Mouse (Mus musculus): ENCODE data around the gene Ngf. TPM values are rescaled to one million over a fixed set of nuclear protein-coding genes. Genes with fewer than 3 reads are reported as not detected.

Ngf gene
- polyA plus RNA-seq, 1 experiment from 2014 or later = 2.8 TPM

DNA sequence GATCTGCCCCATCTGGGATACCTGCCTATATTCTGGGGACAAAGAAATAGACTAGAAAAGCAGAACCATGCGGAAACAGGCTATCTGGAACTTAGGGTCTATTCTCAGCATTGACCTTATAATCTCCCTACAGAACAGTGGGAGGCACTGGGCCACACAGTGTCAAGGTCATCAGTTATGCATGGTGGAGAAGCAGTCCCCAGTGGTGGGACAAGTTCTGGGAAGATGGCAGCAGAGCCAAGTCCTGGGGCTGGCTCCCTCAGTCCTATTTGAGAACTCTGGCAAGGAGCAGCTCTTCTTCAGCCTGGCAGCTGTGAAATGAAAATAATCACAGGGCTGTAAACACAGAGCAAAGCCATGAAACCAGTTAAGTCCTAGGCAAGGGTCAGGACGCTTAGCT, 54.0 kb downstream of the Ngf start:
- WGBS = 87% methylated on average over 2 of the region's 2 CpGs

DNA sequence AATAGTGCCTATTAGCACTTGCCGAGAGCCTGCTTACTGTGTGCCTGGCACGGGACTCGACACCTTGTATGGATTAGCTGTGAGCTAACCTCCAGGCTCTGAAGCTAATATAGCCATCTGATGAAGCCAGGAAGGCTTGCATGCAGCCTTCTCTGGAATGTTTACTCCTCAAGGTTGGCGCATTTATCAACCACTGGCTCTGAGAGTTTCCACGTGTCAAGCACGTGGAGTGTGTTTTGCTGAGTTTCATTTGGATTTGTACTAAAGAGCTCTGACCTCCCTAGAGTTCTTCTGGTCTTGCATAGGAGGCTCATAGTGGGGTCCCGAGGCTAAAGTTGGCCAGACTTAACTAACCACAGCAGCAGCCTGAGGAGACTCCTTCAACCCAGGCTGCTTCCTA, 55.2 kb downstream of the Ngf start:
- Histone ChIP-seq H3K9ac (ENCODE audit: low read length) (no peak overlapping the region), H3K27me3 (ENCODE audit: control insufficient read depth, insufficient read depth, low read length) (no peaks in the 10 kb centered on the region), H3K4me1 (ENCODE audit: control insufficient read depth, insufficient read depth, low read length) (peaks cover 18% of the 10 kb centered on the region), H3K4me3 (ENCODE audit: low read length) (no peak overlapping the region), H3K4me2 (ENCODE audit: low read depth, low read length) (no peak overlapping the region), H3K36me3 (ENCODE audit: control insufficient read depth, insufficient read depth) (no peaks in the 10 kb centered on the region), H3K27ac (ENCODE audit: low read length) (no peak overlapping the region), H3K9me3 (replicated peaks; ENCODE audit: control insufficient read depth, low read length) (no peaks in the 10 kb centered on the region)
- ATAC-seq (replicated peaks; ENCODE audit: extremely low read depth, insufficient read depth, low FRiP score) = no peak
- 57% methylated on average over 7 of the region's 7 CpGs for WGBS

More for the DNA sequence above, 54.0 kb downstream of the Ngf start:
- Histone ChIP-seq H3K9me3 (replicated peaks; ENCODE audit: control insufficient read depth, low read length) (no peaks in the 10 kb centered on the region), H3K4me1 (ENCODE audit: control insufficient read depth, insufficient read depth, low read length) (peaks cover 18% of the 10 kb centered on the region), H3K27ac (ENCODE audit: low read length) (no peak overlapping the region), H3K27me3 (ENCODE audit: control insufficient read depth, insufficient read depth, low read length) (no peaks in the 10 kb centered on the region), H3K4me3 (ENCODE audit: low read length) (no peak overlapping the region), H3K36me3 (ENCODE audit: control insufficient read depth, insufficient read depth) (no peaks in the 10 kb centered on the region), H3K9ac (ENCODE audit: low read length) (no peak overlapping the region), H3K4me2 (ENCODE audit: low read depth, low read length) (no peak overlapping the region)
- ATAC-seq (replicated peaks; ENCODE audit: extremely low read depth, insufficient read depth, low FRiP score) = no peak

DNA sequence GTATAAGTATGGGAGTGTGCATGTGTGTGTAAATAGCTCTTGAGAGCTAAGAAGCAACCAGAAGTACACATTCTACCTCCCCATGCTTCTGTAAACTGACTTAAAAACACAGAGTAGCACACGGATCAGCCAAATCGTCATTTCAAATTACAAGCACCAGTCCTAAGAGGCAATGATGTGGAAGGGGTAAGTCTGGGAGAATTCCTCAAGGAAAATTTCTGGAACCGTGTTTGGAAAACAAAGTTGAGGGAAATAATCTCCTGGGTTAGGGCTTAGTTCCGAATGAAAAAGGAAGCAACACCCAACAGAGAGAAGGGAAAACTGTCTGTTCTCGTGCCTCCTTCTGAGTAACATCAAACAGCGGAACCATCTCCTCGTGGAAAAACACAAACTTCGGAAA, 56.1 kb downstream of the Ngf start:
- Histone ChIP-seq H3K9ac (ENCODE audit: low read length) (no peak overlapping the region), H3K27ac (ENCODE audit: low read length) (no peak overlapping the region), H3K27me3 (ENCODE audit: control insufficient read depth, insufficient read depth, low read length) (no peaks in the 10 kb centered on the region), H3K4me3 (ENCODE audit: low read length) (no peak overlapping the region), H3K36me3 (ENCODE audit: control insufficient read depth, insufficient read depth) (no peaks in the 10 kb centered on the region), H3K9me3 (replicated peaks; ENCODE audit: control insufficient read depth, low read length) (no peaks in the 10 kb centered on the region), H3K4me1 (ENCODE audit: control insufficient read depth, insufficient read depth, low read length) (peaks cover 18% of the 10 kb centered on the region), H3K4me2 (ENCODE audit: low read depth, low read length) (peak overlapping the region; percentile 54)
- 66% methylated on average over 8 of the region's 8 CpGs for WGBS
- ATAC-seq (replicated peaks; ENCODE audit: extremely low read depth, insufficient read depth, low FRiP score) = no peak

DNA sequence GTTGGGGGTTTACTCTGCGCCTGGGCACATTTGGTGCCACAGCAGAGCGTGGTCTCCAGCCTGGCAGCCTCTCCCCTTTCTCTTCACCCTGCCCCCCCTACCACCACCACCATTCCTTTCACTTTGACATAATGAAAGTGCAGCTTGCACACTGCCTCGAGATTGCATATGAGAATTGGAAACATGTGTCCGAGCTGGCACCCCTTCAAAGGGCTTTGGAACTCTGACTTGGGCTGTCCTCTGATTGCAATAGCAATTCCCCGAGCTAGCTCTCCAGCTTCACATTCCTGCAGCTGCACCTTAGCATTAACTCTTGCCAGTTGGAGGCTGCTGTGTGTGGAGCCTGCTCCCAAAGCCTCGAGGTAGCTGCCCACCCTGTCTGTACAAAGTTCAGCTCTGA, 56.8 kb downstream of the Ngf start:
- peak overlapping the region; percentile 22; the same call in 1 of the 2 replicates for H3K4me3 ChIP-seq (ENCODE audit: low read length)
- peak; percentile 58 for ATAC-seq (replicated peaks; ENCODE audit: extremely low read depth, insufficient read depth, low FRiP score)
- no peaks in the 10 kb centered on the region for H3K27me3 ChIP-seq (ENCODE audit: control insufficient read depth, insufficient read depth, low read length)
- H3K36me3 ChIP-seq (ENCODE audit: control insufficient read depth, insufficient read depth) = no peaks in the 10 kb centered on the region
- peaks cover 18% of the 10 kb centered on the region for H3K4me1 ChIP-seq (ENCODE audit: control insufficient read depth, insufficient read depth, low read length)
- no peaks in the 10 kb centered on the region for H3K9me3 ChIP-seq (replicated peaks; ENCODE audit: control insufficient read depth, low read length)
- WGBS = 34% methylated on average over 6 of the region's 6 CpGs
- peak overlapping the region; percentile 54 for H3K4me2 ChIP-seq (ENCODE audit: low read depth, low read length)
- H3K9ac ChIP-seq (ENCODE audit: low read length) = no peak overlapping the region; the same call in 1 of the 2 replicates
- H3K27ac ChIP-seq (ENCODE audit: low read length) = no peak overlapping the region

DNA sequence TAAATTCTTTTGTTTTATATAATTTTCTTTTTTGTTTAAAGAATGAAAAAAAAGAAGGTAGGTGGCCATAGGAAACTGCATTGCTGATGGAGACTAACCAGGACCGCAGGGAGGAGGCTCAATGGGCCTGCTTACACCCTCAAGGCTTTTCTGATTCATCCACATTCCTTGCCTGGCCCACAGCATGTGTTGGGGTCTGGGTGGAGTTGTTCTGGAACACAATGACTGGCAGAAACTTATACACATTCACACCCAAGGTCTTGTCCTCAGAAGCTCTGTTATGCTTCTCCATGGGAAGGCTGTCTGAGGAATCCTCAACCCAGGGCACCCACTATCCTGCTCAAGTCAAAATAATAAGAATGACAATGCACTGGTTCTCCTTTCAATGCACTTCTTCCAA, 65.0 kb downstream of the Ngf start:
- Histone ChIP-seq H3K4me2 (ENCODE audit: low read depth, low read length) (no peak overlapping the region), H3K27ac (ENCODE audit: low read length) (no peak overlapping the region), H3K27me3 (ENCODE audit: control insufficient read depth, insufficient read depth, low read length) (no peaks in the 10 kb centered on the region), H3K9me3 (replicated peaks; ENCODE audit: control insufficient read depth, low read length) (no peaks in the 10 kb centered on the region), H3K4me3 (ENCODE audit: low read length) (no peak overlapping the region), H3K9ac (ENCODE audit: low read length) (no peak overlapping the region), H3K36me3 (ENCODE audit: control insufficient read depth, insufficient read depth) (no peaks in the 10 kb centered on the region), H3K4me1 (ENCODE audit: control insufficient read depth, insufficient read depth, low read length) (no peaks in the 10 kb centered on the region)
- 89% methylated on average over 1 of the region's 1 CpGs for WGBS
- no peak for ATAC-seq (replicated peaks; ENCODE audit: extremely low read depth, insufficient read depth, low FRiP score)

DNA sequence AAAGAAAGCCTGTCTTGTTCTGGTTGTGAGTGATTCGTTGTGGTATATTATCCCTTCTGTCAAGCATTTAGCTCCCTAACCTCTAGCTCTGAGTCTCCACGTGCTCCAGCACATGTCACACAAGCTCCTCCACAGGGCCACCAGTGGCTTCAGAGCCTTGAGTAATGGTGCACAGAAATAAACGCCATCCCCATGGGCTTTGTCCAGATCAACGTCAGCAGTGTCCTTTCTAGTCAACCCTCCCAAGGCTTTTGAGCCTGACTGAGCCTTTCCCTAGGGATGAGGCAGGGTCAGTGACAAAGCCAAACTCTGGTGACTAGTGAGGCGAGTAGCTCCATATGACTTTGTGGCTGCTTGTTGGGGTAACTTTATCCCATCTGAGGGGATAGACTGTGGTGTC, 73.9 kb downstream of the Ngf start:
- H3K4me1 ChIP-seq (ENCODE audit: control insufficient read depth, insufficient read depth, low read length) = no peaks in the 10 kb centered on the region

DNA sequence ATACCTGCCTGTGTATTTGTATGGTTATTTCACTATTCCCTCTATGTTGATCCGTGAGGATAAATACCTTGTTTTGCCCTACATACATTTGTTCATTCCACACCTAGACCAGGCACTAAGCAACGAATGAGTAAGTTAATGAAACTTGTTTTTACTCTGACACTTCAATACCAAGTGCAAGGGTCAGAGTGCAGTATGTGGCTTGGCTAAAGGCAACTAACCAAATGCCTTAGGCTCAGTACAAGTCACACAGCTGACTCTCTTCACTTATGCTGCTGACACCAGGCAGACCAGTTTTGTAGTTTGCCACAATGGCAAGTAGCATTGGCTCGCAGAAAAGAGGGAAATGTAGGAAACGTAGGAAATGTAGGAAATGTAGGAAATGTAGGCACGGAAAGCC, 77.8 kb downstream of the Ngf start:
- ATAC-seq (replicated peaks; ENCODE audit: extremely low read depth, insufficient read depth, low FRiP score) = no peak
- no peak overlapping the region for H3K27ac ChIP-seq (ENCODE audit: low read length)

More for the DNA sequence above, 73.9 kb downstream of the Ngf start:
- Histone ChIP-seq H3K27me3 (ENCODE audit: control insufficient read depth, insufficient read depth, low read length) (no peaks in the 10 kb centered on the region), H3K27ac (ENCODE audit: low read length) (no peak overlapping the region), H3K4me3 (ENCODE audit: low read length) (no peak overlapping the region), H3K4me2 (ENCODE audit: low read depth, low read length) (no peak overlapping the region), H3K9ac (ENCODE audit: low read length) (no peak overlapping the region), H3K36me3 (ENCODE audit: control insufficient read depth, insufficient read depth) (no peaks in the 10 kb centered on the region), H3K9me3 (replicated peaks; ENCODE audit: control insufficient read depth, low read length) (no peaks in the 10 kb centered on the region)
- no peak for ATAC-seq (replicated peaks; ENCODE audit: extremely low read depth, insufficient read depth, low FRiP score)
- WGBS = 65% methylated on average over 5 of the region's 5 CpGs

DNA sequence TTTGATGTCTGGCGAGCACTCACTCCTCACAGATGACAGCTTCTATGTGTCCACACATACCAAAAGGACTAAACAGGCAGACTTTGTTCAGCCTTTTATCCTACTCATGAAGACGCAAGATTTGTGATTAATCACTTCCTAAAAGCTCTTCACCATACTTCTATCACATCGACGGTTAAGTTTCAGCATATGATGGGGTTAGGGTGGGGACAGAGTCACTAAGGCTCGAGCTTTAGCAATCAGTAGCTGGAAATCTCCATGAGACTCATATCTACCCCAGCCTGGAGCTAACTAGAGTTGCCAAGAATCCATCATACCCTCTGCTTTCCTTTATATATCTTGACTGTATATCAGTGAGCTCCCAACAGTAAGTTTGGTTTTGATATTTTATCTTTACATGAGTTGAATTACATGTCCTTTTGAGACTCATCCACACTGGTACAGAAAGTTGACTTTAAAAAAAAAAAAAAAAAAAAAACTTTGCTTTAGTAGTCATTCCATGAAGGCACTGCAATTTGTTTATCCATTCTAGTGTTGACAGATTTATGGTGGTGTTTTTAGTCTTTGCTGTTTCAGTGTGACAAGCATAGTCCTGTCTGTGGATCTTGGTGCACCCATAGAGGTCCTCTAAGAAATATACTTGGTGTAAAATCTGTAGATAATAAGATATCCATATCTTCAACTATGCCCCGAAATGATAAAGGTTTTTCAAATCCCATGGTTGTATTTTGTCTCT, 84.4 kb downstream of the Ngf start:
- no peak overlapping the region for H3K4me2 ChIP-seq (ENCODE audit: low read depth, low read length)
- H3K27ac ChIP-seq (ENCODE audit: low read length) = no peak overlapping the region
- no peak overlapping the region for H3K4me3 ChIP-seq (ENCODE audit: low read length)
- no peak overlapping the region for H3K9ac ChIP-seq (ENCODE audit: low read length)
- H3K9me3 ChIP-seq (replicated peaks; ENCODE audit: control insufficient read depth, low read length) = no peaks in the 10 kb centered on the region
- H3K36me3 ChIP-seq (ENCODE audit: control insufficient read depth, insufficient read depth) = no peaks in the 10 kb centered on the region
- ATAC-seq (replicated peaks; ENCODE audit: extremely low read depth, insufficient read depth, low FRiP score) = no peak
- no peaks in the 10 kb centered on the region for H3K27me3 ChIP-seq (ENCODE audit: control insufficient read depth, insufficient read depth, low read length)
- 51% methylated on average over 6 of the region's 6 CpGs for WGBS
- H3K4me1 ChIP-seq (ENCODE audit: control insufficient read depth, insufficient read depth, low read length) = no peaks in the 10 kb centered on the region

More for the DNA sequence above, 77.8 kb downstream of the Ngf start:
- Histone ChIP-seq H3K9me3 (replicated peaks; ENCODE audit: control insufficient read depth, low read length) (no peaks in the 10 kb centered on the region), H3K4me2 (ENCODE audit: low read depth, low read length) (no peak overlapping the region), H3K9ac (ENCODE audit: low read length) (no peak overlapping the region), H3K4me1 (ENCODE audit: control insufficient read depth, insufficient read depth, low read length) (no peaks in the 10 kb centered on the region), H3K27me3 (ENCODE audit: control insufficient read depth, insufficient read depth, low read length) (no peaks in the 10 kb centered on the region), H3K36me3 (ENCODE audit: control insufficient read depth, insufficient read depth) (no peaks in the 10 kb centered on the region), H3K4me3 (ENCODE audit: low read length) (no peak overlapping the region)
- WGBS = 72% methylated on average over 5 of the region's 5 CpGs

DNA sequence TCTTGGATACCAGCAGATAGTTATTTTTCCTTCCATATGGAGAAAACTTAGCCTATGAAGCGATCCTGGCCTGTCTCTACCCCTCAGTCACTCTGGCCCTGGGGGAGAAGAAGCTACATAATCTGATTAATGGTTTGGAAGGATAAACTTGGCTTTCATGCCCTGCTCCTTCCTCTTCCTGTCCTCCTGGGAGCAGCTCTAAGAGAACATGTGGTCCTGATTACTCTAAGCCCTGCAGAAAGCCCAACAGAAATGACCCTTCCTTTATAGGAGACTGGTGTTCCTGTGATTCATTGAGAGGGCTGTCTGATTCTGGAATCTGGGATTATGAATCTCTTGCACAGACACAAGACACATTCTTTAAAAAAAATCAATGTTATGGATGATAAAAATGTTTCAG, 86.4 kb downstream of the Ngf start:
- H3K4me3 ChIP-seq (ENCODE audit: low read length) = no peak overlapping the region
- no peaks in the 10 kb centered on the region for H3K36me3 ChIP-seq (ENCODE audit: control insufficient read depth, insufficient read depth)
- no peak overlapping the region for H3K27ac ChIP-seq (ENCODE audit: low read length)
- no peaks in the 10 kb centered on the region for H3K27me3 ChIP-seq (ENCODE audit: control insufficient read depth, insufficient read depth, low read length)
- no peak for ATAC-seq (replicated peaks; ENCODE audit: extremely low read depth, insufficient read depth, low FRiP score)
- 66% methylated on average over 1 of the region's 1 CpGs for WGBS
- H3K9me3 ChIP-seq (replicated peaks; ENCODE audit: control insufficient read depth, low read length) = no peaks in the 10 kb centered on the region
- H3K9ac ChIP-seq (ENCODE audit: low read length) = no peak overlapping the region
- no peaks in the 10 kb centered on the region for H3K4me1 ChIP-seq (ENCODE audit: control insufficient read depth, insufficient read depth, low read length)
- no peak overlapping the region for H3K4me2 ChIP-seq (ENCODE audit: low read depth, low read length)

Data from heart, embryonic 16.5 days (tissue).